Mouse (Mus musculus) cerebellum, adult 2 months (tissue): ENCODE results near the gene Fcgr3. TPM values are rescaled to one million over a fixed set of nuclear protein-coding genes. Genes with fewer than 3 reads are reported as not detected.

ENCODE experiments used
- DNase-seq, 2 experiments: peaks; one replicate each; pipeline ENCODE4 v3.0.0; 2021
- H3K27ac ChIP-seq: fragments of 200-500 bp; 2 replicates; pipeline ENCODE4 v1.5.1; 2012; ENCODE audit warnings: low read length, control low read depth, inconsistent platforms; ENCODE audit not compliant: insufficient read depth
- H3K27me3 ChIP-seq: fragments of 200-500 bp; 2 replicates; pipeline ENCODE4 v1.6.1; 2012; ENCODE audit warnings: inconsistent platforms, mild to moderate bottlenecking, low read length, moderate library complexity; ENCODE audit not compliant: control insufficient read depth, insufficient read depth
- H3K4me1 ChIP-seq: fragments of 200-500 bp; 2 replicates; pipeline ENCODE4 v1.6.1; 2011; ENCODE audit warnings: low read length; ENCODE audit not compliant: control insufficient read depth, insufficient read depth
- H3K4me3 ChIP-seq: fragments of 200-500 bp; replicated peaks from 2 replicates; pipeline ENCODE3; 2011; ENCODE audit warnings: mild to moderate bottlenecking, low read depth, low read length, control low read depth; ENCODE audit not compliant: insufficient read depth
- CTCF ChIP-seq: fragments of 200-500 bp; IDR thresholded peaks from 2 replicates; pipeline ENCODE4 v1.5.1; 2011; ENCODE audit warnings: low read depth, mild to moderate bottlenecking, control low read depth, low read length, moderate library complexity, borderline replicate concordance; ENCODE audit not compliant: insufficient read depth
- POLR2A ChIP-seq: fragments of 200-500 bp; IDR thresholded peaks from 2 replicates; pipeline ENCODE4 v1.6.1; 2011; ENCODE audit warnings: low read length, control low read depth, borderline replicate concordance; ENCODE audit not compliant: insufficient read depth
- WGBS: fragments of 180-500 bp; shearing (Covaris S2); methylation state at CpG from one replicate; pipeline ENCODE4 v1.1.7; 2018; 5-methylcytosine and 5-hydroxymethylcytosine counted together
- polyA plus RNA-seq: library from polyadenylated mRNA; depleted of rRNA; stranded (reverse); fragments of >200 nt; gene quantifications from 2 replicates; pipeline ENCODE4 v1.2.3, GENCODE M21; 2012; rRNA removed

Fcgr3 gene
- polyA plus RNA-seq, 1 experiment: 6.0 TPM

- no peak overlapping the region for H3K27ac ChIP-seq
- H3K4me3 ChIP-seq: no peak overlapping the region
- DNase-seq: no peak
- 64% methylated on average over 6 of the region's 6 CpGs for WGBS
- no peaks in the 10 kb centered on the region for H3K27me3 ChIP-seq
- TF ChIP-seq POLR2A: no peak
- no peak for TF ChIP-seq CTCF
- no peaks in the 10 kb centered on the region for H3K4me1 ChIP-seq
These were observed 47.1 kb downstream of the Fcgr3 start for GRCm38 (mm10) chr1:171017468-171018158.

- no peaks in the 10 kb centered on the region for H3K4me1 ChIP-seq
- 87% methylated on average over 6 of the region's 6 CpGs for WGBS
- TF ChIP-seq CTCF (no peak), POLR2A (no peak)
- H3K27ac ChIP-seq: no peak overlapping the region
- DNase-seq: no peak
- no peaks in the 10 kb centered on the region for H3K27me3 ChIP-seq
- H3K4me3 ChIP-seq: no peak overlapping the region
These were observed 47.9 kb downstream of the Fcgr3 start for GRCm38 (mm10) chr1:171016676-171017356.

DNA sequence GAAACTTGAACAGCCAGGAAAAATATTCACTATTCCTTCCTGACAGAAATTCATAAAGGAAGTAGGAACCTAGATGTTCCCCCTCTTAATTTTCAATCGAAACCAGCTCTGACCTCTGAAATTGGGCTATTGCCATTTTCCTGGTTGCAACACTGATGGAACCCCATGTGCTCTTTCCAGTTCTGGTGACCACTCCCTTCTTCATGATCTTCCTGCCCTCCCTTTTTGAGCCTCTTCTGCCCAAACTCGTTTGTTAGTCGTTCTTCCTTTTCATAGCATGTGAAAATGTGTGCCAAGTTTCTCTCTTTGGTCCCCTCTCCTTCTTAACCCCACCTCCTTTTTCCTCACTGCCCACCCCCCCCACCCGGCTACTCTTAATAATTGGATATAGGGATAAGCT is 53.0 kb downstream of the Fcgr3 start:
- WGBS: 67% methylated on average over 4 of the region's 4 CpGs
- Histone ChIP-seq H3K4me1 (no peaks in the 10 kb centered on the region), H3K4me3 (no peak overlapping the region), H3K27ac (no peak overlapping the region), H3K27me3 (no peaks in the 10 kb centered on the region)
- no peak for DNase-seq
- TF ChIP-seq POLR2A (no peak), CTCF (no peak)

DNA sequence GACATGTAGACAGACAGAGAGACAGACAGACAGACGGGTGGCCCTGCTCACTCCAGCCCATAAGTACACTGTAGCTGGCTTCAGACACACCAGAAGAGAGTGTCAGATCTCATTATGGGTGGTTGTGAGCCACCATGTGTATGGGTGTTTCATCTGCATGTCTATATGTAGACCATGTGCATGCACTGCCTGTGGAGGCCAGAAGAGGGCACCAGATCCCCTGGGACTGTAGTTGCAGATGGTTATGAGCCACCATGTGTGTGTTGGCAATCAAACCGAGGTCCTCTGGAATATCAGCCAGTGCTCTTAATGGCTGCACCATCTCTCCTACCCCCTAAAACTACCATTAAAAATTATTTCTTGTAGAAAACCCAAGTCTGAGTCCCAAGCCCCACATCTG is 57.8 kb downstream of the Fcgr3 start:
- no peak for DNase-seq
- no peaks in the 10 kb centered on the region for H3K4me1 ChIP-seq
- H3K27ac ChIP-seq: no peak overlapping the region
- WGBS: 77% methylated on average over 2 of the region's 2 CpGs
- H3K4me3 ChIP-seq: no peak overlapping the region
- TF ChIP-seq CTCF: no peak
- TF ChIP-seq POLR2A: no peak
- no peaks in the 10 kb centered on the region for H3K27me3 ChIP-seq

- no peaks in the 10 kb centered on the region for H3K4me1 ChIP-seq
- WGBS: 92% methylated on average over 4 of the region's 4 CpGs
- no peak overlapping the region for H3K4me3 ChIP-seq
- H3K27ac ChIP-seq: no peak overlapping the region
- no peak for DNase-seq
- no peak for TF ChIP-seq POLR2A
- TF ChIP-seq CTCF: no peak
- H3K27me3 ChIP-seq: no peaks in the 10 kb centered on the region
These were observed 58.4 kb downstream of the Fcgr3 start for GRCm38 (mm10) chr1:171006335-171006734.

DNA sequence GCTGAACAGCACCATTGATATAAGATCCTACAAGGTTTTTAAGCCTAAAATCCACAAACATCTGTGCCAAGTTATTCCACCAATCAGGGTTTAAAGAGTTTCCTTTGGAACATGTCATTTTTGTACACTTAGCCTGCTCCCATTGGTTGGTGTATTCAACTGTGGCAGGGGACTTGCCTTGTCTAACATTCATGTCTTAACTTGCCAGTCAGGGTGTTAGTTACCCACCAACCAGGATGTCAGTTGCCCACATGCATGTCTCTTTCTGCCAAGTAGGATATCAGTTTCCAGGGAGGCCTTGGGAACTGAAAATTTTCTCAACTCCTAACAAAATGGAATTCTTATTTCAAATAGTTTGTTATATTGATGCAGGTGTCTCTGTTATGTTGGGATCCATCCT is 59.1 kb downstream of the Fcgr3 start:
- TF ChIP-seq POLR2A (no peak), CTCF (no peak)
- Histone ChIP-seq H3K27me3 (no peaks in the 10 kb centered on the region), H3K4me1 (no peaks in the 10 kb centered on the region), H3K27ac (no peak overlapping the region), H3K4me3 (no peak overlapping the region)
- DNase-seq: no peak

DNA sequence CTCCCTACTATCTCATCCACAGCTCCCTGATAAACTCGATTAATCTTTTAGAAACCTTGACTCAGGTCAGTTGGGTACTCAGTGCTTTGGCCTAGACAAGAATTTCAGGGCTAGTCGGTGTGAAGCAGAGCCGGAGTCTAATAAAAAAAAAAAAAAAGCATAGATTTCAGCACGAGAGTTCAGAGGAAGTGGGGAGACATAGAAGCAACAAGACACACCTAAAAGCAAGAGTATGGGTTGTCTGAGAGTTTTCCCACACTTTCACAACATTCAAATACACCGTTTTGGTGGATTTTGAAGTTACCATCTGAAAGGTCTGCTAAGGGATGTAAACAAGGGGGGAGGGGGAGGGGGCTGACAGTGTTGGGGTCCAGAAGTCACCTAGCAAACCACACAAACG is 59.7 kb downstream of the Fcgr3 start:
- no peak overlapping the region for H3K4me3 ChIP-seq
- H3K27ac ChIP-seq: no peak overlapping the region
- TF ChIP-seq POLR2A (no peak), CTCF (no peak)
- no peak for DNase-seq
- H3K4me1 ChIP-seq: no peaks in the 10 kb centered on the region
- 72% methylated on average over 6 of the region's 6 CpGs for WGBS
- no peaks in the 10 kb centered on the region for H3K27me3 ChIP-seq

Other genes starting within 250 kb of the Fcgr3 start
- gene Atf6, start 197.2 kb downstream of the Fcgr3 start, polyA plus RNA-seq: 19.1 and 20.6 TPM in 2 replicates
- gene Gm26620, start 179.9 kb downstream of the Fcgr3 start, polyA plus RNA-seq: 0.93 and 1.2 TPM in 2 replicates
- 32.4 and 33.4 TPM in 2 replicates for gene Dusp12, start 179.4 kb downstream of the Fcgr3 start, polyA plus RNA-seq
- gene Fcrlb, start 152.0 kb downstream of the Fcgr3 start, polyA plus RNA-seq: 1.6 and 1.9 TPM in 2 replicates
- 0.19 and 0.23 TPM in 2 replicates for gene Fcrla, start 137.4 kb downstream of the Fcgr3 start, polyA plus RNA-seq
- 2.0 and 2.4 TPM in 2 replicates for gene Fcgr2b, start 88.4 kb downstream of the Fcgr3 start, polyA plus RNA-seq
- gene Fcgr4, start 46.0 kb downstream of the Fcgr3 start, polyA plus RNA-seq: 0.18 and 0.22 TPM in 2 replicates
- gene Cfap126, start 49.0 kb upstream of the Fcgr3 start, polyA plus RNA-seq: 5.6 and 8.0 TPM in 2 replicates
- gene Sdhc, start 85.7 kb upstream of the Fcgr3 start, polyA plus RNA-seq: 302 and 305 TPM in 2 replicates
- gene Mpz, start 85.8 kb upstream of the Fcgr3 start, polyA plus RNA-seq: 0.16 and 0.34 TPM in 2 replicates
- gene Pcp4l1, start 131.3 kb upstream of the Fcgr3 start, polyA plus RNA-seq: 195 and 252 TPM in 2 replicates
- 0.19 and 0.23 TPM in 2 replicates for gene Nr1i3, start 149.0 kb upstream of the Fcgr3 start, polyA plus RNA-seq
- gene Tomm40l, start 157.6 kb upstream of the Fcgr3 start, polyA plus RNA-seq: 85.5 and 92.7 TPM in 2 replicates
- gene Apoa2, start 160.1 kb upstream of the Fcgr3 start, polyA plus RNA-seq: 4.1 and 6.3 TPM in 2 replicates
- gene Fcer1g, start 169.4 kb upstream of the Fcgr3 start, polyA plus RNA-seq: 12.4 and 13.2 TPM in 2 replicates
- gene Adamts4, start 185.5 kb upstream of the Fcgr3 start, polyA plus RNA-seq: 26.1 and 29.8 TPM in 2 replicates
- gene Ndufs2, start 186.5 kb upstream of the Fcgr3 start, polyA plus RNA-seq: 282 and 283 TPM in 2 replicates
- 69.6 and 72.2 TPM in 2 replicates for gene B4galt3, start 205.4 kb upstream of the Fcgr3 start, polyA plus RNA-seq
- 76.9 and 81.2 TPM in 2 replicates for gene Ppox, start 216.3 kb upstream of the Fcgr3 start, polyA plus RNA-seq
- 76.6 and 77.5 TPM in 2 replicates for gene Usp21, start 223.1 kb upstream of the Fcgr3 start, polyA plus RNA-seq
- 96.4 and 109 TPM in 2 replicates for gene Ufc1, start 230.1 kb upstream of the Fcgr3 start, polyA plus RNA-seq